Mouse (Mus musculus) small intestine, adult 2 months (tissue): ENCODE measurements around the gene Alox12. TPM values are rescaled to one million over a fixed set of nuclear protein-coding genes. Genes with fewer than 3 reads are reported as not detected.

Experiments
- H3K27ac ChIP-seq: fragments of 200-500 bp; 2 replicates; pipeline ENCODE4 v1.5.1; 2012; ENCODE audit warnings: low read depth, low read length, control low read depth, inconsistent platforms; ENCODE audit not compliant: insufficient read depth
- H3K27me3 ChIP-seq: fragments of 200-500 bp; 2 replicates; pipeline ENCODE4 v1.6.1; 2012; ENCODE audit warnings: mild to moderate bottlenecking, moderate library complexity, low read length, inconsistent platforms; ENCODE audit not compliant: control insufficient read depth, insufficient read depth
- H3K36me3 ChIP-seq: fragments of 200-500 bp; 2 replicates; pipeline ENCODE4 v1.6.1; 2012; ENCODE audit warnings: mild to moderate bottlenecking, low read length, control low read depth, inconsistent platforms; ENCODE audit not compliant: control insufficient read depth, insufficient read depth
- H3K4me1 ChIP-seq: fragments of 200-500 bp; 2 replicates; pipeline ENCODE4 v1.6.1; 2012; ENCODE audit warnings: low read length, inconsistent platforms, mixed read lengths; ENCODE audit not compliant: control insufficient read depth, insufficient read depth, insufficient read length
- H3K4me3 ChIP-seq: fragments of 200-500 bp; 2 replicates; pipeline ENCODE4 v1.5.1; 2012; ENCODE audit warnings: low read depth, mild to moderate bottlenecking, control low read depth, inconsistent platforms, low read length, moderate library complexity
- CTCF ChIP-seq: fragments of 200-500 bp; IDR thresholded peaks from 2 replicates; pipeline ENCODE4 v1.5.1; 2012; ENCODE audit warnings: low read depth, mild to moderate bottlenecking, control low read depth, inconsistent platforms, low read length, moderate library complexity, mixed read lengths; ENCODE audit not compliant: insufficient replicate concordance, insufficient read length; ENCODE audit errors: extremely low read depth
- POLR2A ChIP-seq: fragments of 200-500 bp; IDR thresholded peaks from 2 replicates; pipeline ENCODE4 v1.6.1; 2012; ENCODE audit warnings: low read depth, mild to moderate bottlenecking, control low read depth, inconsistent platforms, low read length, moderate library complexity
- WGBS: fragments of 180-500 bp; shearing (Covaris S2); methylation state at CpG from one replicate; pipeline ENCODE4 v1.1.7; 2018; 5-methylcytosine and 5-hydroxymethylcytosine counted together
- polyA plus RNA-seq: library from polyadenylated mRNA; depleted of rRNA; stranded (reverse); fragments of >200 nt; gene quantifications from 2 replicates; pipeline ENCODE4 v1.2.3, GENCODE M21; 2012

Alox12 gene
- polyA plus RNA-seq, 1 experiment, result 1.6 TPM

DNA sequence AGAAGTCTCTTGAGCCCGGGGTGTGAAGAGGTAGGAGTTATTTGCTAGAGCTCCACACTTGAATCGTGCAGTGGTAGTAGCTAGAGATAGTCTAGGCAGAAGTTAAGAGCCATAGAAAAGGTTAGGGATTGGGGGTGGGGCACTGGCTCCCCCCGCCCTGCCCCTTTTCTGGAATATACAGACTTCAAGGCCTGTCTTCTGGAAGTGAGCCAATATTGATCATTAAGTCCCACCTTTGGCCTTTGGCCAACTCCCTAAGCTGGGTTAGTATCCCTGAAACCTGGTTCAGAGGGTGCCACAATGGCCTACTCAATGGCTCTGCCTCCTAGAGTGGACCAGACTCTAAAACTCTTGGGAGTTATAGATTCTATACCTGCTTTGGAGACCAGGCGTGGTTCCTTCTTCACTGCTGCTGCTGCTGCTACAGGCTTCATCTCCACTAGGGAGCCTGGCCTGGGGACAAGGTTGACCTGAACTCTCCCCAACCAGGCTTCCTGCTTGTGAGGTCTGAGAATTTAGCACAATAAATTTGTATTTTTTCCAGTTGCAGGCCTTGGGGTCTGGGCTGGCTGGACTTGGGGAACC lies 27.4 kb downstream of the Alox12 start:
- Histone ChIP-seq H3K36me3 (no peaks in the 10 kb centered on the region), H3K4me1 (peaks cover 17% of the 10 kb centered on the region), H3K27me3 (peaks cover 12% of the 10 kb centered on the region), H3K4me3 (no peak overlapping the region), H3K27ac (no peak overlapping the region)
- TF ChIP-seq POLR2A (no peak), CTCF (no peak)
- WGBS, result 60% methylated on average over 4 of the region's 4 CpGs

DNA sequence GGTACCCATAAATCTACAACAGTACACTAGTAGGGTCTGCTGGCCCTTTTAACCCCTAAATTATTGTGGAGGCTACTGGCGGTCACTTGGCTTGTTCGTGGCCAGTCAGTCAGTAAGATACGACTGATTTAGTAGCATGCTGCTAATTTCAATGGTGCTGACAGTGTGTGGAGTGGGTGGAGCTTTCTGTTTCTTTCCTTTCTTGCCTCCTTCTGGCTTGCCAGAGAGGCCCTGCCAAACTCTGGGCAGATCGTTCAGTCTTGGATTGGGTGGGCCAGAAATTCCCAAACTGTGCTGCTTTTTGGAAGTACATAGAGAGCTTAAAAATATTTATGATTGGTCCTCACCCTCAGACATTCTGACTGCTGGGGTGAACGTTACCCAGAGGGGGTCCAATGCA lies 28.0 kb downstream of the Alox12 start:
- H3K4me3 ChIP-seq, result no peak overlapping the region
- no peak overlapping the region for H3K27ac ChIP-seq
- WGBS, result 26% methylated on average over 5 of the region's 5 CpGs

DNA sequence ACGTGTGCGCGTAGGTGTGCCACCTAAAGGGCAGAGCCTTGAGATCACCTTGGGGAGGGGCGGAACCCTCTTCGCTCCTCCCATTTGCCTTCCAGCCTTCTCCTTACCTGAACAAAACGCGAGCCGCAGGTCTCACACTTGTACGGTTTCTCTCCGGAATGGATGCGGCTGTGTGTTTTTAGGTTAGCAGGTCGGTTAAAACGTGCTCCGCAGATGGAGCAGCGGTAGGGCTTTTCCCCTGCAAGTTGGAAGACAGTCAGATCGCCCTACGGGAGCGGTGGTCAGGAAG lies 28.6 kb downstream of the Alox12 start:
- Histone ChIP-seq H3K36me3 (no peaks in the 10 kb centered on the region), H3K4me1 (peaks cover 22% of the 10 kb centered on the region), H3K27ac (no peak overlapping the region), H3K27me3 (peaks cover 12% of the 10 kb centered on the region), H3K4me3 (peak overlapping the region; percentile 56)
- TF ChIP-seq CTCF, result no peak
- no peak for TF ChIP-seq POLR2A
- WGBS, result 20% methylated on average over 18 of the region's 18 CpGs

More for the DNA sequence above, 28.0 kb downstream of the Alox12 start:
- peaks cover 20% of the 10 kb centered on the region for H3K4me1 ChIP-seq
- no peak for TF ChIP-seq POLR2A
- TF ChIP-seq CTCF, result no peak
- peaks cover 12% of the 10 kb centered on the region for H3K27me3 ChIP-seq
- H3K36me3 ChIP-seq, result no peaks in the 10 kb centered on the region

DNA sequence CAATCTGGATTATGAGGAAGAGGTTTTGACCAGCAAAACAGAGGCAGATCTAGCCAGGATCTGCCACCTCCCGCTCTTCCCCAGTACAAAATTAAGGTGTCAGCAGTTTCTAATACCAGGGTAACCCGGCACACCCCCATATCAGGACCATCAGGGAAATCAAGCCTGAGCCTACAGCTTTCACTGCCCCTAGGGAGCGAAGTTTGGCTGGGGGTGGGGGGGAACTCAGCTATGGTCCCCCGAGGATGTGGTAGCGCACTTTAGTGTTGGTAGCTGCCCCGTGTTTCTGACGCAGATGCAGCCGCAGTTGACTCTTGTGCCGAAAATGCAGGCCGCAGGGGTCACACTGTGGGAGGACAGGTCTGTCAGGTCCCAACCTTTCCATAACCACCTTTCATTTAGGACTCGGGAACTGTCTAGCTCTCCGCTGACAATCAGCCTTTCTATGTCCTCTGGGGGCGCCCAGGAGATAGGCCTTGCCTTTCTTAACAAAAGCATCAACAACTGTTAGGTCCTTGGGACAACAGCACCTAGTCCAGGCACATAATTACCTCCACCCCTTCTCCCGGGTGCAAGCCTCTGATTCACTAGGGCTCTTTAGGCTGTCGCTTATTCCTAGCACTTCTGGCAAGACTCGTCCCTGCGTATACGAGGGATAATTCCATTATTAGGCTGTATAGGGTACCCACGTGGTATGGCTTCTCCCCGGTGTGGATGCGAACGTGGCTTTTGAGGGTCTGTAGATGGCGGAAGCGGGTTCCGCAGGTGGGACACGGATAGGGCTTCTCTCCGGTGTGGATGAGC lies 29.2 kb downstream of the Alox12 start:
- H3K27me3 ChIP-seq, result peaks cover 12% of the 10 kb centered on the region
- no peaks in the 10 kb centered on the region for H3K36me3 ChIP-seq
- 22% methylated on average over 27 of the region's 27 CpGs for WGBS
- TF ChIP-seq CTCF, result peak; percentile 23; the same call in 1 of the 2 replicates
- no peak for TF ChIP-seq POLR2A
- no peak overlapping the region for H3K27ac ChIP-seq
- peaks cover 22% of the 10 kb centered on the region for H3K4me1 ChIP-seq
- H3K4me3 ChIP-seq, result peak overlapping the region; percentile 56

DNA sequence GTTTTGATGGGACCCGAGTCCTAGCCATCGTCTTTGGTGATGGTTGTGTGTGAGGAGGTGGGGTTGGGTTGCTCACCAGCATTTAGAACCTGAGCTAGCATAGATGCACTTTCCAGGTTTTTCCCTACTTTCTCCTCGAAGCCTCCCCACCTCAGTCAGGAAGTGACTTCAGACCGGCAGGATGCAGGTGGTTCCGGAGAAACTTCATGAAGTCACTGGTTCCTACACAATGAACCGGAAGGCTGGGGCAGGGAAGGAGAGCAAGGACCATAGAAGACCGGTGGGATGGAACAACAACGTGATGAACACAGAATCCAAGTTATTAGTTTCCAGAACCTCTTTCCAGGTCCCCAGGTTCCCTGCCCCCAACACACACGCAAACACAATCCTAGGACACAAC lies 31.4 kb downstream of the Alox12 start:
- WGBS, result 69% methylated on average over 9 of the region's 9 CpGs
- no peak overlapping the region for H3K4me3 ChIP-seq
- no peak for TF ChIP-seq POLR2A
- TF ChIP-seq CTCF, result no peak
- peak overlapping the region; percentile 10; the same call in 1 of the 2 replicates for H3K27ac ChIP-seq
- H3K4me1 ChIP-seq, result peaks cover 25% of the 10 kb centered on the region
- no peaks in the 10 kb centered on the region for H3K27me3 ChIP-seq
- no peaks in the 10 kb centered on the region for H3K36me3 ChIP-seq

DNA sequence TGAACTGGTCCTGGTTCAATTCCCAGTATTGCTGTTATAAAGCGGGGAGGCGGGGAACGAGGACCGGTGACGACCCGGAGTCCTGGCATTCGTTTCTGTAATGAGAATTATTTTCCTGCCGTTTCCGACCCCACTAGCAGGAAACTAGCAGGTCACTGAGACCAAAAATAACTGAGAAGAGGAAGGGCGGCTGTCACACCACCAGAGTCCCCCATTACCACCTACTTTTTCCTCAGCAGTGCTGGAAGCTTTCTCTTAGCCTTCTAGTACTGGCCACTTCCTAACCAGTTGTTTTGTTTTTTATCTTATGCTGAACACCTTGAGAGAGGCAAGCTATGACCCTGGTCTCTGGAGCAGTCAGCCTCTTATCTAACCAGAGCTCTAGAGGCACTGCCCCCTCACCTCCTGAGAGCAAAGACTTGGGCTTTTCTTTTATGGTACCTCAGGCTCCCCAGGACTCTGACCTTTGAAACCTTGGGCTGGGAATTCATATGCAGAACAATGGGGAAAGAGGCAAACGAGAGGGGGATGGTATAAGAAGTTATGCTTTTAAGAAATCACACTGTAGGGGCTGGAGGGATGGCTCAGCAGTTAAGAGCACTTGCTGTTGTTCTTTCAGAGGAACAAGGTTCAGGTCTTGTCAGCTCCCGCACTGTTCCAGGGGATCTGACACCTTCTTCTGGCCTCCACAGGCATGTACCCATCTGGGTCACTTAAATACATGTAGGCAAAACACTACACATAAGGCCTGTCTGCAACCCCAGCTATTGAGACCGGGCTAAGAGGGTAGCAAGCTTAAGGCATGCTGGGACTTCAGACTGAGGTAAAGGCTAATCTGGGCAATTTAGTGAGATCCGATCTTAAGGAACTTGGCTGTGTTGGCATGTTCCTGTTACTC lies 33.3 kb downstream of the Alox12 start:
- Histone ChIP-seq H3K27me3 (no peaks in the 10 kb centered on the region), H3K4me1 (peaks cover 35% of the 10 kb centered on the region), H3K4me3 (peak overlapping the region; percentile 72), H3K27ac (peak overlapping the region; percentile 99), H3K36me3 (no peaks in the 10 kb centered on the region)
- TF ChIP-seq CTCF (no peak), POLR2A (no peak; the same call in 1 of the 2 replicates)
- WGBS, result 5% methylated on average over 14 of the region's 14 CpGs
